Mouse (Mus musculus): ENCODE results near the gene Sox10.

- no peak for TF ChIP-seq CTCF (conservative IDR thresholded peaks at IDR 0.05; ENCODE audit: insufficient read depth, insufficient read length, low read depth, low read length)
- TF ChIP-seq POLR2A (IDR thresholded peaks at IDR 0.05; ENCODE audit: low read depth, low read length) = no peak
Measured at GRCm38 (mm10) chr15:79194048-79194447, 29.0 kb upstream of the Sox10 start.
